Mouse (Mus musculus) ES-Bruce4 (cell line): ENCODE data around the gene Fbxo46. TPM values are rescaled to one million over a fixed set of nuclear protein-coding genes. Genes with fewer than 3 reads are reported as not detected.
"Not testable (repeated sequence)": the region's sequence is repeated elsewhere in the genome, so short reads cannot be mapped to it uniquely, and the experiment has no call there.

Source experiments
- H3K27ac ChIP-seq: 2 replicates; pipeline ENCODE4 v1.5.1; 2012; ENCODE audit warnings: low read length, inconsistent platforms; ENCODE audit not compliant: insufficient read depth
- H3K27me3 ChIP-seq: 2 replicates; pipeline ENCODE4 v1.6.1; 2012; ENCODE audit warnings: mild to moderate bottlenecking, low read length, inconsistent platforms; ENCODE audit not compliant: control insufficient read depth, poor library complexity, insufficient read depth, severe bottlenecking
- H3K36me3 ChIP-seq: 2 replicates; pipeline ENCODE4 v1.6.1; 2012; ENCODE audit warnings: inconsistent platforms, mild to moderate bottlenecking, low read length, moderate library complexity; ENCODE audit not compliant: control insufficient read depth, poor library complexity, insufficient read depth, severe bottlenecking
- H3K4me1 ChIP-seq: one replicate; pipeline ENCODE4 v1.8.1; 2011; ENCODE audit warnings: low read length; ENCODE audit not compliant: control insufficient read depth, insufficient read depth
- H3K4me3 ChIP-seq: 2 replicates; pipeline ENCODE4 v1.5.1; 2011; ENCODE audit warnings: low read depth, mild to moderate bottlenecking, low read length
- H3K9ac ChIP-seq: 2 replicates; pipeline ENCODE4 v1.6.1; 2012; ENCODE audit warnings: low read depth, mild to moderate bottlenecking, inconsistent platforms; ENCODE audit not compliant: poor library complexity, severe bottlenecking
- H3K9me3 ChIP-seq: replicated peaks from 2 replicates; pipeline ENCODE4 v1.6.1; 2012; ENCODE audit warnings: mild to moderate bottlenecking, low read length, inconsistent platforms; ENCODE audit not compliant: control insufficient read depth, poor library complexity, insufficient read depth, severe bottlenecking
- CTCF ChIP-seq: IDR thresholded peaks from one replicate; pipeline ENCODE4 v1.8.1; 2011; ENCODE audit warnings: low read depth, low read length
- EP300 ChIP-seq: IDR thresholded peaks from 2 replicates; pipeline ENCODE4 v1.6.1; 2011; ENCODE audit warnings: low read depth, low read length; ENCODE audit not compliant: insufficient read depth
- POLR2A ChIP-seq: IDR thresholded peaks from one replicate; pipeline ENCODE4 v1.8.1; 2011; ENCODE audit warnings: low read length; ENCODE audit not compliant: insufficient read depth
- polyA plus RNA-seq: library from polyadenylated mRNA; stranded (reverse); fragments of >200 nt; gene quantifications from 2 replicates; pipeline ENCODE4 v1.2.4, GENCODE M21; 2011; ENCODE audit warnings: low read depth; ENCODE audit not compliant: missing spikeins, insufficient read depth, insufficient read length

The Fbxo46 gene
- polyA plus RNA-seq, 1 experiment, result 4.1 TPM

DNA sequence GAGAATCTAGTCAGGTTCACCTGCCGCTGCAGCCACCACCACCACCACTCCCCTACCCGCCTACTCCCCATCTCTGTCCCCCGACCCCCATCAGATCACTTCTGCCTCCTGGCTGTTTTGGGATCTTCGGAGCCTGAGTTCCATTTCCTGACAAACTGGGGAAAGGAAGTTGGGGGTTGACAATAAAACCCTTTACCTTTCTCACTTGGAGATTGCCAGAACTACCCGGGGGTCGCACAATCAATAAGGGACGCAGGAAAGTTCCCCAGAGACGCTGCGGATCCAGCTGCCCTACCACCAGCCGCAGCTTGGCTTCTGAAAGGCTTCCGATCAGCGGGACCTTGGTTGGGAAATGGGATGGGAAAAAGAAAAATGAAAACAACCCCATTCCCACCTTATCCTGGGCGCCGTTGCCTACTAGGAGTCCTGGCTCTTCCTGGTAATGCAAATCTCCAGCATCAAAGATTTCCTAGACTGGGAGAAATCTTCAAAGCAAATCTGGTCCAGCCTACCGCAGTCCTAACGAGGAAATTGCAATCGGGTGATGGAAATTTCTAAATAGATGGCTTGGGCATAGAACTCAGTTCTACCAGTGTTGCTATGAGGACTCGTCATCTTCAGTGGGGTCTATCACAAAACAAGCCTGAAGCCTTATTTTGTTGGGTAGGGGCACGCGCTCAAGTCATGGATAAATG is 28.7 kb downstream of the Fbxo46 start:
- no peaks in the 10 kb centered on the region for H3K9me3 ChIP-seq
- TF ChIP-seq POLR2A, result no peak
- TF ChIP-seq EP300, result no peak
- no peak for TF ChIP-seq CTCF
- H3K9ac ChIP-seq, result peak overlapping the region; percentile 92
- peaks cover 2% of the 10 kb centered on the region for H3K4me1 ChIP-seq
- H3K4me3 ChIP-seq, result peak overlapping the region; percentile 95
- no peaks in the 10 kb centered on the region for H3K27me3 ChIP-seq
- no peak overlapping the region for H3K27ac ChIP-seq
- peaks cover 9% of the 10 kb centered on the region for H3K36me3 ChIP-seq

DNA sequence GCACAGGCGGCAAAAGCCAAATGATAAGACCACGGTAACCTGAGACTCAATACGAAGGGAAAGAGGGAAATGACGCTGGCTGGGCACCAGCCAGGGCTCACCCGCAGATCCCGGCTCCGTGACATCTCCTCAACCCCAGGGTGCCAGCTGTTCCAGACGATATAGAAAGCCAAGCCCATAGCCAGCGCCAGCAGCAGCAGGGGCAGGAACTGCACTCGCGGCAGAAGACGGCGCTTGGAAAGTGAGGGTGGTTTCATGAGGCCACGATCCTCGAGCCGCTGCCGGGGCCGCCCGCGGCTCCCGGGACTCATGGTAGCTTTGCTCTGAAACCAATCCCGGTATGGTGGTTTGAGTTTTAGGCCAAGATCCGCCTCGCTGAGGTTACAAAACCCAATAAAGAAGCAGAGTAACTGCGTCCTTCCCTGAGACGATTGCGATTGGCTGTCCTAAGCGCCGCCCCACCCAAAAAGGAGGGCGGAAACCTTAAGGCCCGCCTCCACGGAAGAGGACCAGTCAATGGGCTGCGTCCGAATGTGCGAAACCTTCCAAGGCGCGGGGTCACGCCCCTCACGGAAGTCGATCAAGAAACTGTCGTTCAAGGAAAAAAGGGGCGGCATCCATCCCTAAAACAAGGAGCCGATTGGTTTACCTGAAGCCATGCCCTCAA is 29.3 kb downstream of the Fbxo46 start, which contains the start of gene Qpctl:
Qpctl (minus strand) TSS at position 417 of the 667 bp plus-strand sequence.
- no peaks in the 10 kb centered on the region for H3K27me3 ChIP-seq
- peak within 1 kb of the TSS; percentile 17; the same call in 1 of the 2 replicates for H3K27ac ChIP-seq
- H3K9me3 ChIP-seq, result no peaks in the 10 kb centered on the region
- TF ChIP-seq EP300, result no peak
- TF ChIP-seq POLR2A, result no peak
- TF ChIP-seq CTCF, result no peak
- peaks cover 12% of the 10 kb centered on the region for H3K36me3 ChIP-seq
- H3K4me3 ChIP-seq, result peak within 1 kb of the TSS; percentile 95
- peak within 1 kb of the TSS; percentile 92 for H3K9ac ChIP-seq
- peaks cover 2% of the 10 kb centered on the region for H3K4me1 ChIP-seq

GRCm38 (mm10) chr7:19149626-19150025 is 30.0 kb downstream of the Fbxo46 start, which contains the start of gene Snrpd2:
Gene Snrpd2 (plus strand): TSS chr7:19149722.
- H3K27me3 ChIP-seq, result no peaks in the 10 kb centered on the region
- TF ChIP-seq EP300 (0 out of 2 replicates have a peak, but pooled peaks have one; percentile 23), CTCF (no peak), POLR2A (peak; percentile 83)
- no peaks in the 10 kb centered on the region for H3K9me3 ChIP-seq
- H3K9ac ChIP-seq, result peak within 1 kb of the TSS; percentile 92
- H3K4me3 ChIP-seq, result peak within 1 kb of the TSS; percentile 95
- peaks cover 2% of the 10 kb centered on the region for H3K4me1 ChIP-seq
- peak within 1 kb of the TSS; percentile 17; the same call in 1 of the 2 replicates for H3K27ac ChIP-seq
- peaks cover 12% of the 10 kb centered on the region for H3K36me3 ChIP-seq

GRCm38 (mm10) chr7:19151121-19151520 is 31.5 kb downstream of the Fbxo46 start:
- H3K9ac ChIP-seq, result not testable (repeated sequence)

GRCm38 (mm10) chr7:19154796-19155195 is 35.1 kb downstream of the Fbxo46 start:
- Histone ChIP-seq H3K36me3 (peaks cover 12% of the 10 kb centered on the region), H3K27me3 (no peaks in the 10 kb centered on the region), H3K27ac (no peak overlapping the region), H3K9ac (no peak overlapping the region), H3K9me3 (no peaks in the 10 kb centered on the region), H3K4me3 (no peak overlapping the region), H3K4me1 (peaks cover 2% of the 10 kb centered on the region)
- no peak for TF ChIP-seq CTCF
- no peak for TF ChIP-seq EP300
- TF ChIP-seq POLR2A, result no peak

More at GRCm38 (mm10) chr7:19151121-19151520, 31.5 kb downstream of the Fbxo46 start:
- not testable (repeated sequence) for H3K27ac ChIP-seq, H3K4me1 ChIP-seq, H3K9me3 ChIP-seq, H3K27me3 ChIP-seq, H3K4me3 ChIP-seq
- H3K36me3 ChIP-seq, result peaks cover 12% of the 10 kb centered on the region
